ENCODE assay signal across 22 mouse cellular contexts in the genomic region with DNA sequence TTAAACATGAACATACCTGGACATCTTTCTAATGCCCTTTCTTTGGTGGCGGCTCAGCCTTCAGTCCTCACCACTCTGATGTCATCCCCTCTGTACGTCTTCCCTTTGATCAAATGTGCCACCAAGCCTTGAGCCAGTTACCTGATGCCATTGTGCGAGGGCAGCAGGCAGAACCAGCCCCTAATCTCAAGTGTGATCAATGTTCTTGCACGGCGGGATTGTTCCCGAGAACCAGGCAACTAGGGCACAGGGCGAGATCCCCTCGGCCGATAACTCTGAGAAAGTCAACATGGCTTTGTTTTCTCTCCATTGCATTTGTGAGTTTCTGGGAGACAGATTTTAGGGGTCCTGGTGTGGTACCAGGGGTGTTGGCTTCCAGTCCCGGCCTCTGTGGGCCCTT.
DNase-seq lines count a peak whose midpoint lies in the region; TF ChIP-seq lines count a peak whose summit lies in the region.
"Had no signal": no experiment of that assay in that cellular context is flagged by ENCODE, and none has a peak within 500 bp of the region (broad histone marks: within the 10 kb centered on the region; RNA-seq: fewer than 3 reads in every experiment).

No protein-coding gene starts in this region.

- peak; percentile 64 for DNase-seq in heart, adult 11 months
- DNase-seq in heart, adult 9 months (ENCODE audit: low spot score in 2 of 2) = no peak
- DNase-seq in urinary bladder, adult 18-20 months (ENCODE audit: low spot score in 2 of 2) = peak; percentile 52 to 80
- DNase-seq in urinary bladder, postnatal 10 days (ENCODE audit: low spot score) = no peak
- DNase-seq in urinary bladder, postnatal 25 days (ENCODE audit: low spot score) = peak; percentile 59
- no peak for DNase-seq in left cerebral cortex, adult 2 months (ENCODE audit: extremely low spot score in 1 of 2, low spot score in 2 of 2)
- DNase-seq: adrenal gland, adult 2 months; adrenal gland, postnatal 10 days; adrenal gland, postnatal 25 days; B cell, adult 2 months; cerebellum, adult 11 months; cerebellum, adult 18-20 months; cerebellum, adult 8-10 months; cerebellum, adult 9-11 months; cerebellum, postnatal 14 days; cerebellum, postnatal 36 days; embryo, embryonic 11 days had no signal

- intact Hi-C loops in left cerebral cortex, adult 2 months (cut with DNase I) = no loop called here

- TF ChIP-seq CTCF in left cerebral cortex, adult 2 months (IDR thresholded peaks at IDR 0.05) = no peak

- no peak overlapping the region for H3K4me3 ChIP-seq in left cerebral cortex, adult 2 months
- H3K4me3 ChIP-seq: embryonic facial prominence, embryonic 13.5 days; embryonic facial prominence, embryonic 15.5 days; erythroblast, embryonic 14.5 days; forebrain, embryonic 10.5 days; forebrain, embryonic 12.5 days had no signal

- H3K27ac ChIP-seq in left cerebral cortex, adult 2 months = no peak overlapping the region
- H3K27ac ChIP-seq: embryonic facial prominence, embryonic 13.5 days; embryonic facial prominence, embryonic 15.5 days; forebrain, embryonic 10.5 days; forebrain, embryonic 12.5 days had no signal

Comparison
In these comparisons a context has a peak if more than half of its experiments do, and no peak if none do; other contexts are left out.
1. DNase-seq: peak in heart, adult 11 months (single experiment), urinary bladder, adult 18-20 months (2 of 2) and urinary bladder, postnatal 25 days (single experiment); none in heart, adult 9 months (0 of 2), urinary bladder, postnatal 10 days (single experiment) and left cerebral cortex, adult 2 months (0 of 2).